In genomic region chr7:141434464-141434863, GRCm38 (mm10) we compare ENCODE assay signal across 8 mouse cellular contexts. TPM values are rescaled to one million over a fixed set of nuclear protein-coding genes. Genes with fewer than 3 reads are reported as not detected.
A peak's percentile ranks its signal among the peaks of the same experiment; 100 is the strongest.
DNase-seq lines count a peak whose midpoint lies in the region; ATAC-seq and TF ChIP-seq lines count a peak whose summit lies in the region.

No protein-coding gene starts in this region.

- H3K79me2 ChIP-seq in macrophage (ENCODE audit: inconsistent target) = peaks cover 35% of the 10 kb centered on the region

- peak overlapping the region; percentile 55 for H3K9ac ChIP-seq in stomach, postnatal 0 days (ENCODE audit: low read length)

- H3K27me3 ChIP-seq in stomach, postnatal 0 days (ENCODE audit: control insufficient read depth, insufficient read depth, low read length) = no peaks in the 10 kb centered on the region

- ATAC-seq in stomach, postnatal 0 days (ENCODE audit: low FRiP score, low TSS enrichment) = no peak
- ATAC-seq in activated CD4-positive, CD25-positive, alpha-beta regulatory T cell, adult 4 months = no peak

- 18% methylated on average over 8 of the region's 8 CpGs for WGBS in lung, adult 2 months
- WGBS in macrophage (ENCODE audit: missing documents) = 29% methylated on average over 8 of the region's 8 CpGs
- WGBS in stomach, postnatal 0 days = 11% methylated on average over 8 of the region's 8 CpGs

- H3K4me2 ChIP-seq in stomach, postnatal 0 days (replicated peaks; ENCODE audit: low read depth) = peak overlapping the region; percentile 71

- H3K4me1 ChIP-seq in lung, adult 2 months (ENCODE audit: control insufficient read depth, insufficient read depth, low read length) = peaks cover 11% of the 10 kb centered on the region
- H3K4me1 ChIP-seq in stomach, postnatal 0 days (replicated peaks; ENCODE audit: control insufficient read depth, insufficient read depth) = peaks cover 5% of the 10 kb centered on the region; the same call in 1 of the 2 replicates

- peak overlapping the region; percentile 66 for H3K4me3 ChIP-seq in lung, adult 2 months (replicated peaks; ENCODE audit: extremely low read depth, low read depth, low read length)
- peak overlapping the region; percentile 57 for H3K4me3 ChIP-seq in macrophage (ENCODE audit: inconsistent target)
- peak overlapping the region; percentile 46 for H3K4me3 ChIP-seq in stomach, postnatal 0 days (ENCODE audit: low read depth, low read length)

- DNase-seq in lung, adult 2 months = no peak
- no peak for DNase-seq in lung, postnatal 10 days
- DNase-seq in cerebellum, adult 18-20 months = peak; percentile 85 to 89
- DNase-seq in frontal cortex, postnatal 14 days (ENCODE audit: low spot score in 2 of 2) = peak; percentile 46 to 58
- DNase-seq in kidney, postnatal 14 days = peak; percentile 54
- peak; percentile 47 for DNase-seq in stomach, postnatal 0 days (ENCODE audit: low spot score)

- TF ChIP-seq EP300 in stomach, postnatal 0 days (optimal IDR thresholded peaks at IDR 0.05) = no peak

- H3K9me3 ChIP-seq in stomach, postnatal 0 days (ENCODE audit: control insufficient read depth, low read length) = no peaks in the 10 kb centered on the region

- H3K27ac ChIP-seq in macrophage = peak overlapping the region; percentile 27
- H3K27ac ChIP-seq in stomach, postnatal 0 days (replicated peaks) = peak overlapping the region; percentile 58; the same call in 1 of the 2 replicates

- peaks cover 37% of the 10 kb centered on the region for H3K36me3 ChIP-seq in macrophage (ENCODE audit: inconsistent target)
- peaks cover 11% of the 10 kb centered on the region; the same call in 1 of the 2 replicates for H3K36me3 ChIP-seq in stomach, postnatal 0 days (ENCODE audit: control insufficient read depth, insufficient read depth, low read length)

- no peak for TF ChIP-seq POLR2A in lung, adult 2 months (IDR thresholded peaks at IDR 0.05; ENCODE audit: borderline replicate concordance, extremely low read depth, low read depth, low read length)

- TF ChIP-seq CTCF in lung, adult 2 months (IDR thresholded peaks at IDR 0.05; ENCODE audit: insufficient read depth, low read length) = no peak
- TF ChIP-seq CTCF in stomach, postnatal 0 days (IDR thresholded peaks at IDR 0.05; ENCODE audit: low read depth) = no peak

RNA-seq across cellular contexts. Expression of gene Slc25a22, which starts 3.2 kb away (rescaled TPM):
- 47.3 and 48.6 TPM in 2 replicates for polyA plus RNA-seq in lung, adult 2 months (2012; rRNA removed)
- total RNA-seq in macrophage (2018; cell fraction: chromatin; rRNA removed) = 100 to 1,000 TPM in 14 of 26 experiments, 10 to 100 TPM in 12; 29.9 to 222 (median 122) TPM
- 10 to 100 TPM; 12.6 to 98.1 (median 37.0) TPM for total RNA-seq in macrophage (2018; cell fraction: cytosol; rRNA removed)
- total RNA-seq in macrophage (2018; cell fraction: nucleus; rRNA removed) = 100 to 1,000 TPM in 11 of 26 experiments, 10 to 100 TPM in 15; 35.5 to 215 (median 86.3) TPM
- 12.7 to 36.5 TPM (median 27.8 TPM) in 3 replicates for polyA plus RNA-seq in macrophage (2018)
- polyA plus RNA-seq in stomach, postnatal 0 days (2015; fragmentation: Nextera tagmentation; extraction: Ambion mirVana) = 17.2 and 17.6 TPM in 2 replicates
- polyA plus RNA-seq in activated CD4-positive, CD25-positive, alpha-beta regulatory T cell, adult 4 months (2017; shearing (Covaris generic)) = 10 to 100 TPM; 26.8 to 51.1 TPM

RNA-seq across cellular contexts. Expression of gene Cend1, which starts 5.2 kb away (rescaled TPM):
- polyA plus RNA-seq in lung, adult 2 months (2012; rRNA removed) = 0.38 and 0.56 TPM in 2 replicates
- 1 to 10 TPM in 1 of 26 experiments, not detected in 25; 1.4 TPM for total RNA-seq in macrophage (2018; cell fraction: chromatin; rRNA removed)
- not detected for total RNA-seq in macrophage (2018; cell fraction: cytosol; rRNA removed)
- total RNA-seq in macrophage (2018; cell fraction: nucleus; rRNA removed) = not detected
- polyA plus RNA-seq in macrophage (2018) = not detected in 3 replicates
- polyA plus RNA-seq in stomach, postnatal 0 days (2015; fragmentation: Nextera tagmentation; extraction: Ambion mirVana) = 2.0 and 2.5 TPM in 2 replicates
- not detected for polyA plus RNA-seq in activated CD4-positive, CD25-positive, alpha-beta regulatory T cell, adult 4 months (2017; shearing (Covaris generic))

RNA-seq across cellular contexts. Expression of gene Pidd1, which starts 9.4 kb away (rescaled TPM):
- 6.7 and 7.1 TPM in 2 replicates for polyA plus RNA-seq in lung, adult 2 months (2012; rRNA removed)
- 10 to 100 TPM in 10 of 26 experiments, 1 to 10 TPM in 15, under 1 TPM in 1; 0.95 to 19.7 (median 7.7) TPM for total RNA-seq in macrophage (2018; cell fraction: chromatin; rRNA removed)
- total RNA-seq in macrophage (2018; cell fraction: cytosol; rRNA removed) = 1 to 10 TPM in 18 of 26 experiments, under 1 TPM in 8; 0.53 to 2.6 (median 1.2) TPM
- 10 to 100 TPM in 4 of 26 experiments, 1 to 10 TPM in 22; 1.3 to 35.6 (median 5.7) TPM for total RNA-seq in macrophage (2018; cell fraction: nucleus; rRNA removed)
- polyA plus RNA-seq in macrophage (2018) = 1.5 to 4.4 TPM (median 1.7 TPM) in 3 replicates
- 1.8 and 2.0 TPM in 2 replicates for polyA plus RNA-seq in stomach, postnatal 0 days (2015; fragmentation: Nextera tagmentation; extraction: Ambion mirVana)
- polyA plus RNA-seq in activated CD4-positive, CD25-positive, alpha-beta regulatory T cell, adult 4 months (2017; shearing (Covaris generic)) = 10 to 100 TPM in 1 of 2 experiments, 1 to 10 TPM in 1; 5.3 to 12.7 TPM

RNA-seq across cellular contexts. Expression of gene Rplp2, which starts 12.7 kb away (rescaled TPM):
- 415 and 591 TPM in 2 replicates for polyA plus RNA-seq in lung, adult 2 months (2012; rRNA removed)
- total RNA-seq in macrophage (2018; cell fraction: chromatin; rRNA removed) = 100 to 1,000 TPM in 1 of 26 experiments, 10 to 100 TPM in 25; 28.7 to 167 (median 61.5) TPM
- total RNA-seq in macrophage (2018; cell fraction: cytosol; rRNA removed) = 1,000 to 10,000 TPM in 13 of 26 experiments, 100 to 1,000 TPM in 13; 627 to 1,432 (median 968) TPM
- total RNA-seq in macrophage (2018; cell fraction: nucleus; rRNA removed) = 100 to 1,000 TPM; 140 to 327 (median 222) TPM
- polyA plus RNA-seq in macrophage (2018) = 766 to 855 TPM (median 779 TPM) in 3 replicates
- 1,187 and 1,334 TPM in 2 replicates for polyA plus RNA-seq in stomach, postnatal 0 days (2015; fragmentation: Nextera tagmentation; extraction: Ambion mirVana)
- 1,000 to 10,000 TPM; 3,324 to 3,604 TPM for polyA plus RNA-seq in activated CD4-positive, CD25-positive, alpha-beta regulatory T cell, adult 4 months (2017; shearing (Covaris generic))

RNA-seq across cellular contexts. Expression of gene Gatd1, which starts 20.5 kb away (rescaled TPM):
- 57.1 and 64.8 TPM in 2 replicates for polyA plus RNA-seq in lung, adult 2 months (2012; rRNA removed)
- total RNA-seq in macrophage (2018; cell fraction: chromatin; rRNA removed) = 10 to 100 TPM in 16 of 26 experiments, 1 to 10 TPM in 10; 1.8 to 58.8 (median 22.3) TPM
- total RNA-seq in macrophage (2018; cell fraction: cytosol; rRNA removed) = 10 to 100 TPM; 11.5 to 28.2 (median 21.3) TPM
- total RNA-seq in macrophage (2018; cell fraction: nucleus; rRNA removed) = 10 to 100 TPM in 20 of 26 experiments, 1 to 10 TPM in 6; 5.1 to 38.2 (median 15.9) TPM
- 8.0 to 25.6 TPM (median 17.6 TPM) in 3 replicates for polyA plus RNA-seq in macrophage (2018)
- polyA plus RNA-seq in stomach, postnatal 0 days (2015; fragmentation: Nextera tagmentation; extraction: Ambion mirVana) = 30.8 and 33.8 TPM in 2 replicates
- polyA plus RNA-seq in activated CD4-positive, CD25-positive, alpha-beta regulatory T cell, adult 4 months (2017; shearing (Covaris generic)) = 10 to 100 TPM; 82.1 to 97.0 TPM

Comparison
In these comparisons a context has a peak if more than half of its experiments do, and no peak if none do; other contexts are left out.
1. DNase-seq: peak in cerebellum, adult 18-20 months (2 of 2), frontal cortex, postnatal 14 days (2 of 2), kidney, postnatal 14 days (single experiment) and stomach, postnatal 0 days (single experiment); none in lung, adult 2 months (single experiment) and lung, postnatal 10 days (single experiment).
2. Peak in every context shown above with its lines, with median percentiles within 50 percentile points of each other: H3K4me3 ChIP-seq.